Mouse (Mus musculus): ENCODE measurements at regions not wholly inside any gene's neighbourhood (a gene's known extent, or its start where the extent isn't known, plus 50 kb on each side); places are given as distances from the start of the nearest gene placed in this dataset.
A peak's percentile ranks its signal among the peaks of the same experiment; 100 is the strongest.

DNA sequence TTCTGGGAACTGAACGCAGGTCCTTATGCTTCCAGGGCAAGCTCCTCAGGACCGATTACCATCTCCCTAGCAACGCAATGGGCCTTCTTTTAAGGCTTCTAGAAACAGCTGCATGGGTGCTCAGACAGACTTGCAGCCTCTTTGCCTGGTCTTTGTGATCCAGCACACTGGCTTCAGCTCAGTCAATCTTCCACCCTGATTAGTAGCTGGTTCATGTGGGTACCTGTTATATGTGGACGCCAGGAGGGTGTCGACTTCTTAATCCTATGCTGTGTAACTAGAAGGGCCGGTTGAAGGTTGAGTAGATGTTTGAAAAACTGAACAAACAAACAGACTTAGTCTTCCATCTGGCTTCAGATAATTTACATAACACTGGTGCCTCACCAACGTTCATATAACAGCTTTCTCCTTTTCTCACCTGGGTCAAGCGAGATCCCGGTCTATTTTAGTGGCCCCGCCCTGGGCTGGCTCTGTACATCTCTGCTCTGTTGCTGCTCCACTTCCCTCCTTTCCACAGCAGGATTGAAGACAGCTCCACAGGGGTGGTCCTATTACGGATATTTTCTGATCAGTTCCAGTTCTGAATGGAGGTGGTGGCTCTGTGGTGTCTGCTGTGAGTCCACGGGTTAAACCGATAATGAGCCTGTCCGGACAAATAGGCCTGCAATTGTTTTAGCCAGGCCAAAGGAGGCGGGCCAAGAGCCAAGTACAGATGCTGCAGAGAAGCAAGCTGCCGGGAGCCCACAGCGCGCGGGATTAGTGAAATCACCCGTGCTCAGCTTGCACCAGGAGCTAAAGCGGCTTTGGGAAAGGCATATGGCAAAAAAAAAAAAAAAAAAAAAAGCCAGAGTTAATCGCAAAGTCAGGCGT, 102.4 kb upstream of the St6galnac5 start:
- Histone ChIP-seq H3K9me3 (ENCODE audit: control insufficient read depth, low read depth, low read length) (no peaks in the 10 kb centered on the region), H3K36me3 (ENCODE audit: control insufficient read depth, insufficient read depth, low read length) (no peaks in the 10 kb centered on the region), H3K27ac (ENCODE audit: low read length) (no peak overlapping the region), H3K4me2 (replicated peaks; ENCODE audit: low read depth, low read length) (peak overlapping the region; percentile 18; the same call in 1 of the 2 replicates), H3K4me1 (ENCODE audit: control insufficient read depth, insufficient read depth, low read length) (peaks cover 14% of the 10 kb centered on the region), H3K27me3 (ENCODE audit: control insufficient read depth, insufficient read depth, low read length) (no peaks in the 10 kb centered on the region), H3K9ac (replicated peaks; ENCODE audit: low read depth, low read length) (no peak overlapping the region), H3K4me3 (ENCODE audit: low read depth, low read length) (no peak overlapping the region)
- 59% methylated on average over 23 of the region's 23 CpGs for WGBS
- ATAC-seq (ENCODE audit: insufficient number of reproducible peaks, insufficient read depth, low FRiP score, low read depth), result peak; percentile 37; the same call in 1 of the 2 replicates

DNA sequence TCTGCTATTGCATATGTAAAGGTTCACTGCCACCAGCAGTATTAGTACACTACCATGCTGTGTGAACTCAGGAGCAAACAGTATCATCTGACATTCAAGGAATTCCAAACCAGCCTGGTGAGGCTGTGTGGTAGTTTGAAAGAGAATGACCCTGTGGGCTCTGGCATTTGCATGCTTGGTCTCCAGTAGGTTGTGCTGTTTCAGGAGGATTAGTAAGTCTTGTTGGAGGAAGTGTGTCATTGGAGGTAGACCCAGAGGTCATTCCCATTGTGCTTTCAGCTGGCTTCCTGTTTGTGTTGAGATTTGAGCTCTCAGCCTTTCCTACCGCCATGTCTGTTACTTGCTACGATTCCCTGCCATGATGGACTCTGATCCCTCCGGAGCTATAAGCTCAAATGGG, 98.3 kb upstream of the St6galnac5 start:
- no peak for ATAC-seq (ENCODE audit: insufficient number of reproducible peaks, insufficient read depth, low FRiP score, low read depth)
- H3K4me1 ChIP-seq (ENCODE audit: control insufficient read depth, insufficient read depth, low read length), result peaks cover 13% of the 10 kb centered on the region
- H3K9me3 ChIP-seq (ENCODE audit: control insufficient read depth, low read depth, low read length), result no peaks in the 10 kb centered on the region
- no peaks in the 10 kb centered on the region for H3K27me3 ChIP-seq (ENCODE audit: control insufficient read depth, insufficient read depth, low read length)
- no peak overlapping the region for H3K9ac ChIP-seq (replicated peaks; ENCODE audit: low read depth, low read length)
- WGBS, result 82% methylated on average over 3 of the region's 3 CpGs
- no peak overlapping the region for H3K27ac ChIP-seq (ENCODE audit: low read length)
- no peak overlapping the region for H3K4me2 ChIP-seq (replicated peaks; ENCODE audit: low read depth, low read length)
- no peak overlapping the region for H3K4me3 ChIP-seq (ENCODE audit: low read depth, low read length)
- H3K36me3 ChIP-seq (ENCODE audit: control insufficient read depth, insufficient read depth, low read length), result no peaks in the 10 kb centered on the region

DNA sequence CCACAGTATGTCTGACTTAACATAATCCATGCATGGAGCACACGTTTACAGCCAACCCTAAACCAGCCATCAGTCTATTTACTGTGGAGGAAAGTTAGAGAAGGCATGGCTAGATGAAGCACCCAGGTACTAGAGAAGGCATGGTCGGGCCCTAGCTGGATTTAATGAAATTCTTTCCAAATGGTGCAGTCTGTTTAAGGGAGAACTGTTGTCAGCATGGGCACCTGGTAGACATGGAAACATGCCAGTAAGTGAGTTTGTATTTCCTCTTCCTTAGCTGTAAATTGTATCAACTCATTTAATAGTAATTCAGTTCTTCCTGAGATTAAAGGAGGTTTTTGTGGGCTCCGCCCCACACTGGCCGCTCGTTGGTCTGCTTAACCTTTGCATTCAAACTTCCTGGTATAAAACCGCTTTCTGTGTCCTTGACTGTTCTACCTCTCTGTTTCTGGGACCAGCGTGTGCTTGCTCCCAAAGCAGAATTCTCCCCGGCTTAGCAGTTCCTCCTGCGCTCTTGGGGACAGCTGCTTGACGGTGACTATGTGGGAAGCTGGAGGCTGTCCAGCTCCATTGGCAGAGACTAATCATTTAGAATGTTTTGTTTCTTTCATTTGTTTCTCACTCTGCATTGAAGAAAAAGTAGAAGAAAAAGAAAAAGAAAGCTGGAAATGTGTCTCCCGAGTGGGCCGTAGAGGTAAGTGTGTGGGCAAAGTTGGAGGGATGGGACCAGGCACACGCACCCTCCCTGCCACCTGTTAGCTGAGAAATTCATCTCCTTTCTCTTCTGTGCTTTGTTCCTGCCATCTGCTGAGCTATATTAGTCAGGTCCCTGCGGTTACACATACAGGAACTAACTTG, 96.0 kb upstream of the St6galnac5 start:
- no peak overlapping the region for H3K4me3 ChIP-seq (ENCODE audit: low read depth, low read length)
- H3K36me3 ChIP-seq (ENCODE audit: control insufficient read depth, insufficient read depth, low read length), result no peaks in the 10 kb centered on the region
- no peaks in the 10 kb centered on the region for H3K9me3 ChIP-seq (ENCODE audit: control insufficient read depth, low read depth, low read length)
- WGBS, result 72% methylated on average over 14 of the region's 14 CpGs
- H3K4me2 ChIP-seq (replicated peaks; ENCODE audit: low read depth, low read length), result no peak overlapping the region
- no peak for ATAC-seq (ENCODE audit: insufficient number of reproducible peaks, insufficient read depth, low FRiP score, low read depth)
- H3K4me1 ChIP-seq (ENCODE audit: control insufficient read depth, insufficient read depth, low read length), result no peaks in the 10 kb centered on the region
- H3K27me3 ChIP-seq (ENCODE audit: control insufficient read depth, insufficient read depth, low read length), result no peaks in the 10 kb centered on the region
- no peak overlapping the region for H3K9ac ChIP-seq (replicated peaks; ENCODE audit: low read depth, low read length)
- H3K27ac ChIP-seq (ENCODE audit: low read length), result no peak overlapping the region

GRCm38 (mm10) chr3:153072200-153072919, 90.3 kb upstream of the St6galnac5 start:
- H3K4me1 ChIP-seq (ENCODE audit: control insufficient read depth, insufficient read depth, low read length), result no peaks in the 10 kb centered on the region
- no peak overlapping the region for H3K27ac ChIP-seq (ENCODE audit: low read length)
- no peaks in the 10 kb centered on the region for H3K9me3 ChIP-seq (ENCODE audit: control insufficient read depth, low read depth, low read length)
- no peak for ATAC-seq (ENCODE audit: insufficient number of reproducible peaks, insufficient read depth, low FRiP score, low read depth)
- H3K4me2 ChIP-seq (replicated peaks; ENCODE audit: low read depth, low read length), result no peak overlapping the region
- H3K36me3 ChIP-seq (ENCODE audit: control insufficient read depth, insufficient read depth, low read length), result no peaks in the 10 kb centered on the region
- no peak overlapping the region for H3K4me3 ChIP-seq (ENCODE audit: low read depth, low read length)
- no peak overlapping the region for H3K9ac ChIP-seq (replicated peaks; ENCODE audit: low read depth, low read length)
- H3K27me3 ChIP-seq (ENCODE audit: control insufficient read depth, insufficient read depth, low read length), result no peaks in the 10 kb centered on the region
- 68% methylated on average over 10 of the region's 10 CpGs for WGBS

DNA sequence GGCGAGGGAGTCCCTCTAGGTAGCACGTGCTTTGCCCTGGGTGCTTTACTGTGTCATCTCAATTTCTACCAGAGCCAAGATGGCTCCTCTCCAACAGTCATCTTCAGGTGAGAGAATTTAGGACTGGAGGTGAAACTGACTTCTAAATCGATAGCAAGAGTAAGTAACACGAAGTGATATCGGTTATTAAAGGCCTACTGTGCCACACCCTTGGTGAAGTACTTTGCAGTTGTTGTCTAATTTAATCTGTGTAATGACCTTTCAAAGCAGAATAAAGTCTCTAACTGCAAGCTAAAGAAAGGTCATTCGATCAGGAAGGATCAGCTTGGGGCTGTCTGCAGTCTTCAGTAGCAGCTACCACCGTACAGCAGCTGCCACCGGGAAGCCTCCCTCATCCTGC, 89.5 kb upstream of the St6galnac5 start:
- H3K4me1 ChIP-seq (ENCODE audit: control insufficient read depth, insufficient read depth, low read length), result no peaks in the 10 kb centered on the region
- H3K27ac ChIP-seq (ENCODE audit: low read length), result no peak overlapping the region
- no peak overlapping the region for H3K9ac ChIP-seq (replicated peaks; ENCODE audit: low read depth, low read length)
- H3K36me3 ChIP-seq (ENCODE audit: control insufficient read depth, insufficient read depth, low read length), result no peaks in the 10 kb centered on the region
- H3K27me3 ChIP-seq (ENCODE audit: control insufficient read depth, insufficient read depth, low read length), result no peaks in the 10 kb centered on the region
- no peak overlapping the region for H3K4me3 ChIP-seq (ENCODE audit: low read depth, low read length)
- no peaks in the 10 kb centered on the region for H3K9me3 ChIP-seq (ENCODE audit: control insufficient read depth, low read depth, low read length)
- WGBS, result 86% methylated on average over 8 of the region's 8 CpGs
- no peak for ATAC-seq (ENCODE audit: insufficient number of reproducible peaks, insufficient read depth, low FRiP score, low read depth)
- no peak overlapping the region for H3K4me2 ChIP-seq (replicated peaks; ENCODE audit: low read depth, low read length)

- H3K4me2 ChIP-seq (replicated peaks; ENCODE audit: low read depth, low read length), result no peak overlapping the region
- no peak overlapping the region for H3K4me3 ChIP-seq (ENCODE audit: low read depth, low read length)
- no peaks in the 10 kb centered on the region for H3K9me3 ChIP-seq (ENCODE audit: control insufficient read depth, low read depth, low read length)
- WGBS, result 83% methylated on average over 3 of the region's 3 CpGs
- H3K27me3 ChIP-seq (ENCODE audit: control insufficient read depth, insufficient read depth, low read length), result no peaks in the 10 kb centered on the region
- H3K36me3 ChIP-seq (ENCODE audit: control insufficient read depth, insufficient read depth, low read length), result no peaks in the 10 kb centered on the region
- no peaks in the 10 kb centered on the region for H3K4me1 ChIP-seq (ENCODE audit: control insufficient read depth, insufficient read depth, low read length)
- ATAC-seq (ENCODE audit: insufficient number of reproducible peaks, insufficient read depth, low FRiP score, low read depth), result no peak
- H3K27ac ChIP-seq (ENCODE audit: low read length), result no peak overlapping the region
- no peak overlapping the region for H3K9ac ChIP-seq (replicated peaks; ENCODE audit: low read depth, low read length)
Observed at GRCm38 (mm10) chr3:153071123-153071522, 89.1 kb upstream of the St6galnac5 start.

DNA sequence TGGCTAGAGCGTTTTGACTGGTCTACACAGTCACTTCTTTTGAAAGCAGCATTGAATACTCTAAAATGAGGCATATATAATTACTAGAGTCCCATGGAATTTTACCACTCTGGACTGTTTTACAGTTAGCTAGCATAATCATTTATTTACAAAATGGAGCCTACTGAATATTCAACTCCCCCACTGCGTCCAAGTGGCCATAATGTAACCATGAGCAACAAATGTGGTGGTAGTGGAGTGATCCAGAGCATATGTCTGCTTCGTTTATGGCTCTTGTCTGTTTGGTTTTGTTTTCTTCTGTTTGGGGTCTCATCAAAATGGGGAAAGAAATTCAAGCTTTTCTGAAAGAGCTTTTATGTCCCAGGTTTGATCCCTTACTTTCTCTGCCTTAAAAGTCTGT, 83.8 kb upstream of the St6galnac5 start:
- Histone ChIP-seq H3K4me1 (ENCODE audit: control insufficient read depth, insufficient read depth, low read length) (no peaks in the 10 kb centered on the region), H3K36me3 (ENCODE audit: control insufficient read depth, insufficient read depth, low read length) (no peaks in the 10 kb centered on the region), H3K27ac (ENCODE audit: low read length) (no peak overlapping the region), H3K27me3 (ENCODE audit: control insufficient read depth, insufficient read depth, low read length) (no peaks in the 10 kb centered on the region), H3K4me3 (ENCODE audit: low read depth, low read length) (no peak overlapping the region), H3K4me2 (replicated peaks; ENCODE audit: low read depth, low read length) (no peak overlapping the region), H3K9me3 (ENCODE audit: control insufficient read depth, low read depth, low read length) (no peaks in the 10 kb centered on the region), H3K9ac (replicated peaks; ENCODE audit: low read depth, low read length) (no peak overlapping the region)
- ATAC-seq (ENCODE audit: insufficient number of reproducible peaks, insufficient read depth, low FRiP score, low read depth), result no peak
- WGBS, result 75% methylated on average over 3 of the region's 3 CpGs

GRCm38 (mm10) chr3:153053163-153053562, 71.1 kb upstream of the St6galnac5 start:
- no peak overlapping the region for H3K9ac ChIP-seq (replicated peaks; ENCODE audit: low read depth, low read length)
- no peaks in the 10 kb centered on the region for H3K36me3 ChIP-seq (ENCODE audit: control insufficient read depth, insufficient read depth, low read length)
- 92% methylated on average over 3 of the region's 3 CpGs for WGBS
- no peaks in the 10 kb centered on the region for H3K4me1 ChIP-seq (ENCODE audit: control insufficient read depth, insufficient read depth, low read length)
- no peaks in the 10 kb centered on the region; the same call in 1 of the 2 replicates for H3K9me3 ChIP-seq (ENCODE audit: control insufficient read depth, low read depth, low read length)
- no peak overlapping the region for H3K4me3 ChIP-seq (ENCODE audit: low read depth, low read length)
- H3K27me3 ChIP-seq (ENCODE audit: control insufficient read depth, insufficient read depth, low read length), result no peaks in the 10 kb centered on the region
- no peak for ATAC-seq (ENCODE audit: insufficient number of reproducible peaks, insufficient read depth, low FRiP score, low read depth)
- no peak overlapping the region for H3K4me2 ChIP-seq (replicated peaks; ENCODE audit: low read depth, low read length)
- H3K27ac ChIP-seq (ENCODE audit: low read length), result no peak overlapping the region

Data from stomach, embryonic 14.5 days (tissue).